Mouse (Mus musculus) hindbrain, embryonic 12.5 days (tissue): ENCODE data around the gene Tex33. TPM values are rescaled to one million over a fixed set of nuclear protein-coding genes. Genes with fewer than 3 reads are reported as not detected.

Source experiments
- ATAC-seq: fragments of 200-750 bp; cut with Nextera tagmentation; 2 replicates; pipeline ENCODE4 v1.8.0; 2017; ENCODE audit warnings: moderate TSS enrichment; ENCODE audit not compliant: low FRiP score
- H3K27ac ChIP-seq: fragments of 300-500 bp; sonication (generic); 2 replicates; pipeline ENCODE4 v1.5.1; 2016; ENCODE audit warnings: mild to moderate bottlenecking
- H3K27me3 ChIP-seq: fragments of 300-500 bp; sonication (generic); 2 replicates; pipeline ENCODE4 v1.6.1; 2016; ENCODE audit warnings: mild to moderate bottlenecking
- H3K36me3 ChIP-seq: fragments of 300-500 bp; sonication (generic); 2 replicates; pipeline ENCODE4 v1.6.1; 2016; ENCODE audit warnings: mild to moderate bottlenecking
- H3K4me1 ChIP-seq: fragments of 300-500 bp; sonication (generic); 2 replicates; pipeline ENCODE4 v1.6.1; 2016
- H3K4me2 ChIP-seq: fragments of 300-500 bp; sonication (generic); replicated peaks from 2 replicates; pipeline ENCODE4 v1.6.1; 2016; ENCODE audit warnings: mild to moderate bottlenecking
- H3K4me3 ChIP-seq: fragments of 300-500 bp; sonication (generic); 2 replicates; pipeline ENCODE4 v1.5.1; 2016; ENCODE audit warnings: mild to moderate bottlenecking
- H3K9ac ChIP-seq: fragments of 300-500 bp; sonication (generic); 2 replicates; pipeline ENCODE4 v1.6.1; 2016; ENCODE audit warnings: mild to moderate bottlenecking, moderate library complexity
- H3K9me3 ChIP-seq: fragments of 300-500 bp; sonication (generic); replicated peaks from 2 replicates; pipeline ENCODE4 v1.6.1; 2016; ENCODE audit warnings: mild to moderate bottlenecking
- WGBS: fragments of 180-500 bp; shearing (Covaris S2); methylation state at CpG from one replicate; pipeline ENCODE4 v1.1.7; 2016; 5-methylcytosine and 5-hydroxymethylcytosine counted together
- polyA plus RNA-seq: library from polyadenylated mRNA; unstranded; fragments of >200 nt; fragmentation: Nextera tagmentation; extraction: Ambion mirVana; gene quantifications from 2 replicates; pipeline ENCODE4 v1.2.1, GENCODE M21; 2016

The Tex33 gene
- polyA plus RNA-seq, 1 experiment from 2014 or later = not detected

DNA sequence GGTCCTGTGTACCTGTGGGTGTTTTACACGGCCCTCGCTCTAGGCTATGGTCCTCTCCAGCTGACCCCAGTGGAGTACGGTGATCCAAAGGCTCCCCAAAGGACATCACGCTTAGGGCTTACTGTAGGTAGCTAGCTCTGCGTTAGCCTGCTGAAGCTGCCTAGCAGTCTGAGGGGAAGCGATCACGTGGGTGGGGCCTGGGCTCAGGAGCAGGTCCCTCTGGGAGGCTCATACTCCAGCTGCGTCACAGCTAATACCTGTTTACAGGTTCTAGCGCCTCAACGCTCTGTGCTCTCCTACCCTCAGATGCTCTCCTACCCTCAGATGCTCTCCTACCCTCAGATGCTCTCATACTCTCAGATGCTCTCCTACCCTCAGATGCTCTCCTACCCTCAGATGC is 35.2 kb upstream of the Tex33 start:
- peaks cover 3% of the 10 kb centered on the region; the same call in 1 of the 2 replicates for H3K27me3 ChIP-seq
- WGBS = 89% methylated on average over 10 of the region's 10 CpGs
- no peak overlapping the region for H3K27ac ChIP-seq
- no peak for ATAC-seq
- H3K4me2 ChIP-seq = no peak overlapping the region
- peaks cover 46% of the 10 kb centered on the region for H3K36me3 ChIP-seq
- 0 out of 2 replicates have a peak overlapping the region, but pooled peaks have one; percentile 27 for H3K9ac ChIP-seq
- peaks cover 46% of the 10 kb centered on the region for H3K4me1 ChIP-seq
- no peak overlapping the region for H3K4me3 ChIP-seq
- H3K9me3 ChIP-seq = no peaks in the 10 kb centered on the region

DNA sequence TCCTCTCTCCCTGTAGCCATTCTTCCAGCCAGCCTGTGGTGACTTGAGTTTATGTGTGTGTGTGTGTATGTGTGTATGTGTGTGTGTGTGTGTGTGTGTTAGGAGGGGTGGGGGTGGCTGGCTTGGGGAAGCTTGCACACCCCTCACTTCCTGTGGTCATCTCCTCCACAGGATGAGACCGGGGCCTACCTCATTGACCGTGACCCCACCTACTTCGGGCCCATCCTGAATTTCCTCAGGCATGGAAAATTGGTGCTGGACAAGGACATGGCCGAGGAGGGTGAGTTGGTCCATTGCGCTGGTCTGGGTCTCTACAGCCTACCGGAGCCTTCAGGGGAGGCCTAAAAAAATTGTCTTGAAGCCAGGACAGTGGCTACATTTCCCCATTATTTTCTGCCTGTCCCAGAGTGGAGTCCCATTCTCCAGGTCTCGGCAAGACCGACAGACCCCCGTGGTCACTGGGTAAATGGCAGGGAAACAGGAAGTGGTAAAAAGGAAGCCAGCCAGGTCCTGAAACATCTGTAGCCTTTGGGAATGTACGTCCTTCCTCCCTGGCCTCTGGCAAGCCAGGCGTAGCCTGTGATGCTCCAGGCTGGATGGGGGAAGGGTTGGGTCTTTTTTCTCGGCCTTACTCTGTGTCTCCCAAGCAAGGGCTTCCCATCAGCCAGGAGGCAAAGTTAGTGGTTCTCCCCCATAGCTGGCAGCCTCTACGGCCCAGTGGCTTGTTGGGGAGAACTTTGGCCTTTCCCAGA is 34.3 kb upstream of the Tex33 start:
- H3K4me3 ChIP-seq = peak overlapping the region; percentile 56; the same call in 1 of the 2 replicates
- WGBS = 83% methylated on average over 13 of the region's 13 CpGs
- no peak for ATAC-seq
- peak overlapping the region; percentile 40; the same call in 1 of the 2 replicates for H3K27ac ChIP-seq
- H3K9ac ChIP-seq = peak overlapping the region; percentile 82; the same call in 1 of the 2 replicates
- H3K4me1 ChIP-seq = peaks cover 37% of the 10 kb centered on the region
- H3K9me3 ChIP-seq = no peaks in the 10 kb centered on the region
- H3K4me2 ChIP-seq = peak overlapping the region; percentile 80
- no peaks in the 10 kb centered on the region for H3K27me3 ChIP-seq
- H3K36me3 ChIP-seq = peaks cover 38% of the 10 kb centered on the region

DNA sequence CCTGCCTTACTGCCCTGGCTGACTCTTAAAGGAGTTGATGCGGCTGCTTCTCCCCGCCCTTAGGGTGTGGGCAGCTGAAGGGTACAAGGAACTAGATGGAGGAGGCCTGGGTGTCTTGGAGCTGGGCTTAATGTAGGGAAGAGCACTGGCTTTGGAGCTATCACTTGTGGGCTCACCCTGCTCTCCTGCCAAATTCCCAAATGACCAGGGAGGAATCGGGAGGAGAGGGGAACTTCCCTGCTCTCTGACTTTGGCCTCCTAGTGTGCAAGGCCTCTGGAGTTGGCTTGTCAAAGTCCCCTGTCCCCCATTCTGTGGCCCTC is 33.4 kb upstream of the Tex33 start:
- Histone ChIP-seq H3K9me3 (no peaks in the 10 kb centered on the region), H3K4me3 (peak overlapping the region; percentile 56), H3K27me3 (peaks cover 3% of the 10 kb centered on the region; the same call in 1 of the 2 replicates), H3K4me1 (peaks cover 28% of the 10 kb centered on the region), H3K4me2 (peak overlapping the region; percentile 80), H3K9ac (peak overlapping the region; percentile 82), H3K27ac (peak overlapping the region; percentile 76), H3K36me3 (peaks cover 33% of the 10 kb centered on the region)
- 0% methylated on average over 3 of the region's 3 CpGs for WGBS
- ATAC-seq = no peak

GRCm38 (mm10) chr15:78428391-78429138 is 32.9 kb upstream of the Tex33 start, which contains the start of gene Kctd17:
TSS of gene Kctd17 (plus strand) at chr15:78428564.
- Histone ChIP-seq H3K4me3 (peak within 1 kb of the TSS; percentile 56), H3K4me2 (peak within 1 kb of the TSS; percentile 80), H3K27me3 (peaks cover 3% of the 10 kb centered on the region; the same call in 1 of the 2 replicates), H3K36me3 (peaks cover 28% of the 10 kb centered on the region), H3K9ac (peak within 1 kb of the TSS; percentile 82), H3K4me1 (peaks cover 24% of the 10 kb centered on the region), H3K9me3 (no peaks in the 10 kb centered on the region), H3K27ac (peak within 1 kb of the TSS; percentile 76)
- WGBS = 1% methylated on average over 52 of the region's 52 CpGs
- ATAC-seq = peak; percentile 91

DNA sequence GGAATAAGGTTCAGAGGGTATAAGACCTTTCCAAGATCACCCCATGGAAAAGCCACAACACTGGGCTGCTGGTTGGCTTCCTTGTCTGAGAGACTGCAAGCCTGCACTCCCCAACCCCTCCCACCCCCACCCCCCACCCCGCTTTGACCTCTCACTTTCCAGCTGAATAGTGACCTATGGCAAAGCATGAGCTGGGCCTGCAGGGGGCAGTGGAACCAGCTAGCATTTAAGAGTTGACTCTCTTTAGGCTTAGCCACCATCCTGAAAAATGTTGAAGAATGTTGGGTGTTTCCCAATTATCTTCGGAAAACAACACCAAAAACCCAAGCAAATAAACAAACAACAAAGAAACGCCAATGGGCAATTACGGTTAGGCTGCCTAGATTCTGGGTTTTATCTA is 29.5 kb upstream of the Tex33 start:
- Histone ChIP-seq H3K4me1 (peaks cover 16% of the 10 kb centered on the region), H3K36me3 (peaks cover under 1% of the 10 kb centered on the region; the same call in 1 of the 2 replicates), H3K4me3 (no peak overlapping the region), H3K4me2 (no peak overlapping the region), H3K27me3 (peaks cover 3% of the 10 kb centered on the region), H3K9ac (no peak overlapping the region), H3K9me3 (no peaks in the 10 kb centered on the region), H3K27ac (no peak overlapping the region)
- 58% methylated on average over 4 of the region's 4 CpGs for WGBS
- ATAC-seq = no peak

DNA sequence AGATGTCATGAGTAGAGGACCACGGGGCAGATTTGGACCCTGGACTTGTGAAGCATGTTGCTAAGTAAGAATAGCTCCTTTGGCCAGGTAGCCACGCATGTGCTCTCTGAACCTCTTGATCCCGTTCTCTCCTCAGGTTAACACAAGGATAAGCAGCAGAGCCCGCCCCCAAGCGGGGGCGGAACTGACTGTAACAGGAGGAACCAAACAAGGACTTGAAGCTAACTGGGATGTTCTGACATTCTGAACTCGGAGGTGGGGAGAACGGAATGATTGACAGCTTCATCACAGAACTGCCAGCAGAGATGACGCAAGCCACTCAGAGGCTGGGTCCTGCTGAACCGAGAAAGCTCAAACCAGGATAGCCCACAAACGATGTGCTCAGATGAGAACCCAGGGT is 28.8 kb upstream of the Tex33 start:
- H3K4me2 ChIP-seq = no peak overlapping the region
- no peak for ATAC-seq
- no peaks in the 10 kb centered on the region for H3K9me3 ChIP-seq
- H3K4me3 ChIP-seq = no peak overlapping the region
- H3K27me3 ChIP-seq = peaks cover 3% of the 10 kb centered on the region
- H3K9ac ChIP-seq = no peak overlapping the region
- H3K4me1 ChIP-seq = peaks cover 8% of the 10 kb centered on the region
- 32% methylated on average over 11 of the region's 11 CpGs for WGBS
- no peaks in the 10 kb centered on the region for H3K36me3 ChIP-seq
- H3K27ac ChIP-seq = no peak overlapping the region

- Histone ChIP-seq H3K27ac (no peak overlapping the region), H3K4me3 (no peak overlapping the region), H3K36me3 (no peaks in the 10 kb centered on the region), H3K4me2 (no peak overlapping the region), H3K27me3 (peaks cover 3% of the 10 kb centered on the region), H3K9ac (no peak overlapping the region), H3K4me1 (peaks cover 3% of the 10 kb centered on the region; the same call in 1 of the 2 replicates), H3K9me3 (no peaks in the 10 kb centered on the region)
- no peak for ATAC-seq
- WGBS = 14% methylated on average over 16 of the region's 16 CpGs
Observed at GRCm38 (mm10) chr15:78422046-78422956, 26.6 kb upstream of the Tex33 start.

DNA sequence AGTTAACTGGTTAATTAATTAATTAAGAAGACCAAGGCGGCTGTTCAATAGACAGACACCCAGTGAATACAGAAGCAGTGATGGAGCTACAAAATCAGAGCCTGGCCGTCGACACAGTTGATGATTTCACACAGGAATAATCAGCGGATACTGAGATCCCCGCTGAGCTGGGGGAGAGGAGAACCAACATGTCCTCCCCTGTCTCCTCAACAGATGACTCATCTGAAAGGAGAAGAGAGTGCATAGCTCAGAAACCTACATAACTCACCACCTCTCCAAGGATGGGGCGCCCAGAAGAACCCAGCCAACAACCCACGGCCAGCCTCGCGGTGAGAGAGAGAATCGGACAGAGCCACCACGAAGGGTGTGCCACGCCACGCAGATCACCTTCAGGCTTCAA is 24.7 kb upstream of the Tex33 start:
- Histone ChIP-seq H3K9me3 (no peaks in the 10 kb centered on the region), H3K36me3 (no peaks in the 10 kb centered on the region), H3K27ac (no peak overlapping the region), H3K4me3 (no peak overlapping the region), H3K27me3 (peaks cover 3% of the 10 kb centered on the region), H3K4me2 (no peak overlapping the region), H3K4me1 (peaks cover 3% of the 10 kb centered on the region; the same call in 1 of the 2 replicates), H3K9ac (no peak overlapping the region)
- 85% methylated on average over 13 of the region's 13 CpGs for WGBS
- ATAC-seq = no peak

DNA sequence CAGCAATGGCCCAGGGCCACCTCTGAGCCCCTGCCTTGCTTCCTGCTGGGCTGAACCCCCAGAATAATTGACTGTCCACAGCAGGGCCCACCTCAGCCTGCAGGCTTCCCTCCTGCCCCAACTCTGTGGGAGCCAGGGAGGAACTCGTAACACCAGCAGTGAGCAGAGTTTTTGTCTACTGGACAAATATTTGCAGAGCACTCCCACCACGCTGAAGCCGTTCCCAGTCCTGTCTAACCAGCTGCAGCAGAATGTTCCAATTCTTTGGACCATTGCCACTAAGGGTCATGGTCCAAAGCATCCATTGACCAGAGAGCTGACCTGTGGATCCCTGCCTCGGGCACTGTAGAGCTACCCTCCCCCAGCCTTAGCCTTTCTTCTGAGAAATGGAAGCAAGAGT is 21.2 kb upstream of the Tex33 start:
- no peak for ATAC-seq
- no peak overlapping the region for H3K4me2 ChIP-seq
- no peaks in the 10 kb centered on the region for H3K27me3 ChIP-seq
- no peaks in the 10 kb centered on the region for H3K4me1 ChIP-seq
- peaks cover 4% of the 10 kb centered on the region for H3K36me3 ChIP-seq
- peak overlapping the region; percentile 8; the same call in 1 of the 2 replicates for H3K9ac ChIP-seq
- no peak overlapping the region for H3K4me3 ChIP-seq
- no peaks in the 10 kb centered on the region for H3K9me3 ChIP-seq
- H3K27ac ChIP-seq = no peak overlapping the region
- WGBS = 19% methylated on average over 4 of the region's 4 CpGs

DNA sequence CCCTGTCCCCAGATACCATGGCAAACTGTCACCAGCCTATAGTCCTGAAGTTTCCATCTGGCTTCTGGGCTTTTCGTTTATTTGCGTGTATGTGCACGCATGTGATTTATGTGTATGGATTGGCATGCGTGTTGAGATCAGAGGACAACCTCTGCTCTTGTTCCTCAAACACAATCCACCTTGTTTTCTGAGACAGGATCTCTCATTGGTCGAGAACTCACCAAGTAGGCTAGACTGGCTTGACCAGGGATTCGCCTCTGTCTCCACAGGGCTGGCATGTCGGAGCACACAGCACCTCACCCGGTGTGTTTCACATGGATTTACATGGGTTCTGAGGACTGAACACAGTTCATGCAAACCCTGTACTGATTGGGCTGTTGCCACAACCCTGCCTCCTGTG is 18.4 kb upstream of the Tex33 start:
- H3K9me3 ChIP-seq = no peaks in the 10 kb centered on the region
- WGBS = 94% methylated on average over 8 of the region's 8 CpGs
- ATAC-seq = no peak
- no peak overlapping the region for H3K4me3 ChIP-seq
- H3K4me2 ChIP-seq = no peak overlapping the region
- H3K27me3 ChIP-seq = peaks cover 27% of the 10 kb centered on the region
- H3K4me1 ChIP-seq = peaks cover 14% of the 10 kb centered on the region
- peaks cover 4% of the 10 kb centered on the region for H3K36me3 ChIP-seq
- no peak overlapping the region for H3K9ac ChIP-seq
- H3K27ac ChIP-seq = no peak overlapping the region

DNA sequence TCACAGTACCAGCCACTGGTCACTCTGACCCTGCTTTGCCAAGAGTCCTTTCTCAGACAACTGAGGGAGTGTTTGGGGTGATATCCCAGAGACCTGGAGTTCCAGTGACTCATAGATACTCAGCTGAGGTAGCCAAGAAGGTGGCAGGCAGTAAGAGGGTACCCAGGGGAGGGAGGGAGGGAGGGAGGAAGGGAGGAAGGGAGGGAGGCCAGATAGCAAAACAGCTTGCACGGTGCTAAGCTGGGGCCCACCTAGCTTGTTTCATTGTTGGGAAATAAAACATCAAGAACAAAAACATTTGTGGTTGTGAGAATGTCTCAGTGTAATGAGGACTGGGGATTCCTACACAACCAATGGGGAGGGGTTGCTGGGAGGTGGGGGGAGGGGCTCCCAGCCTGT is 18.0 kb upstream of the Tex33 start:
- Histone ChIP-seq H3K4me3 (no peak overlapping the region), H3K4me2 (no peak overlapping the region), H3K9ac (no peak overlapping the region), H3K9me3 (no peaks in the 10 kb centered on the region), H3K27me3 (peaks cover 31% of the 10 kb centered on the region), H3K4me1 (peaks cover 14% of the 10 kb centered on the region), H3K27ac (no peak overlapping the region), H3K36me3 (peaks cover 4% of the 10 kb centered on the region)
- ATAC-seq = no peak
- 47% methylated on average over 1 of the region's 1 CpGs for WGBS
